Mouse (Mus musculus) ES-Bruce4 (cell line): ENCODE data around the gene Plau.

Experiments used
- CTCF ChIP-seq: IDR thresholded peaks from one replicate; pipeline ENCODE4 v1.8.1; 2011; ENCODE audit warnings: low read depth, low read length
- POLR2A ChIP-seq: IDR thresholded peaks from one replicate; pipeline ENCODE4 v1.8.1; 2011; ENCODE audit warnings: low read length; ENCODE audit not compliant: insufficient read depth

GRCm38 (mm10) chr14:20796643-20797042, 39.8 kb upstream of the Plau start:
- TF ChIP-seq CTCF (no peak), POLR2A (no peak)
